Mouse (Mus musculus) T-helper 1 cell (primary cell): ENCODE measurements around the gene Cdkn1a.

Experiments
- in situ Hi-C: fragments of 300-600 bp; cut with MboI, MseI; formaldehyde crosslinking; loops from one replicate; pipeline ENCODE4 v1.15.1; 2025; ENCODE audit warnings: high pct_unique_total_duplicates

The Cdkn1a gene

GRCm38 (mm10) chr17:29116023-29116422, 25.2 kb downstream of the Cdkn1a start:
- in situ Hi-C loops = no loop called here

GRCm38 (mm10) chr17:29117006-29117648, 26.4 kb downstream of the Cdkn1a start:
- in situ Hi-C loops = no loop called here

- in situ Hi-C loops = no loop called here
These were observed 27.3 kb downstream of the Cdkn1a start for GRCm38 (mm10) chr17:29118057-29118456.

- in situ Hi-C loops = loop anchor here (10.0 kb wide), 2 partner anchors 1214 to 1966 kb away; no protein-coding TSS in a partner anchor
These were observed 29.9 kb downstream of the Cdkn1a start for GRCm38 (mm10) chr17:29120666-29121065.

GRCm38 (mm10) chr17:29122817-29123216, 32.0 kb downstream of the Cdkn1a start:
- in situ Hi-C loops = loop anchor here (10.0 kb wide), 2 partner anchors 1212 to 1968 kb away; no protein-coding TSS in a partner anchor

GRCm38 (mm10) chr17:29123578-29124174, 32.9 kb downstream of the Cdkn1a start:
- in situ Hi-C loops = loop anchor here (10.0 kb wide), 2 partner anchors 1211 to 1969 kb away; no protein-coding TSS in a partner anchor

GRCm38 (mm10) chr17:29126561-29126960, 35.8 kb downstream of the Cdkn1a start:
- in situ Hi-C loops = loop anchor here (10.0 kb wide), 2 partner anchors 1208 to 1972 kb away; no protein-coding TSS in a partner anchor

- in situ Hi-C loops = loop anchor here (10.0 kb wide), 2 partner anchors 1205 to 1975 kb away; no protein-coding TSS in a partner anchor
These were observed 38.6 kb downstream of the Cdkn1a start for GRCm38 (mm10) chr17:29129341-29129740.

- in situ Hi-C loops = no loop called here
These were observed 44.3 kb downstream of the Cdkn1a start for GRCm38 (mm10) chr17:29135066-29135465.

GRCm38 (mm10) chr17:29136236-29136635, 45.5 kb downstream of the Cdkn1a start:
- in situ Hi-C loops = no loop called here

GRCm38 (mm10) chr17:29137906-29138305, 47.1 kb downstream of the Cdkn1a start:
- in situ Hi-C loops = no loop called here

GRCm38 (mm10) chr17:29141577-29141976, 50.8 kb downstream of the Cdkn1a start:
- in situ Hi-C loops = no loop called here

GRCm38 (mm10) chr17:29143266-29143665, 52.5 kb downstream of the Cdkn1a start:
- in situ Hi-C loops = no loop called here

GRCm38 (mm10) chr17:29145101-29145500, 54.3 kb downstream of the Cdkn1a start:
- in situ Hi-C loops = no loop called here

GRCm38 (mm10) chr17:29147273-29147672, 56.5 kb downstream of the Cdkn1a start:
- in situ Hi-C loops = no loop called here

GRCm38 (mm10) chr17:29147773-29148172, 57.0 kb downstream of the Cdkn1a start:
- in situ Hi-C loops = no loop called here

- in situ Hi-C loops = no loop called here
These were observed 59.0 kb downstream of the Cdkn1a start for GRCm38 (mm10) chr17:29149766-29150165.
